7 mouse cellular contexts compared by ENCODE assay signal in the genomic region with DNA sequence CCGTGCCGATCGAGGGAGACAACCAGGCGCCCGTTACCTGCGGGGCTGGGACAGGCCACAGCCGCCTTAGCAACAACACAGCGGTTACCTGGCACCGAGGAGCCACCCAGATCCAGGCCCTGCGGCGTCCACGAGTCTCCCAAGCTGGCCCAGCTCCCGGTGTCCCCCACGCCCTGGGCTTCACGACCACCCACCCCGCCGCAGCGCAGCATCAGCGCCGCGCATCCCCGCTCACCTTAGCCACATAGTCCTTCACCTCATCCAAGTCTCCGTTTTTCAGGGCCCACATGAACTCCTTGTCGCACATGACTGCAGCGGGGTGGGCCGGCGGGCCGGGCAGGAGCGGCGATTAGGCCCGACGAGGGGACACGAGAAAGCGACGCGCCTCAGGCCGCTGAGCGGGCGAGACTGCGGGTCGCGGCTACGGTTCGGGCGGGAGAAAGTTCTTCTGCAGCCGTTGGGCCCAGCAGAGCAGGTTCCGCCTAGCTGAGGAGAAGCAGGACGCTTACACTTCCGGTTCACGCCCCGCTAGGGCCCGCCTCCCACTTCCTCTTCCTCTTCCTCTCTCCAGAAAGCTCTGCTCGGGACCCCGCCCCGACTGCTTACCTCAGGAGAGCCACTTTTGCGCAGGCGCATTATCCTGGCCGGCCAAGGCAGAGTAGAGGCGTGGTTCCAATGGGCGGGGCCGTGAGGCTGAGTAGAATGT. TPM values are rescaled to one million over a fixed set of nuclear protein-coding genes. Genes with fewer than 3 reads are reported as not detected.
DNase-seq lines count a peak whose midpoint lies in the region; ATAC-seq lines count a peak whose summit lies in the region.

Gene Mtpn (minus strand): TSS at position 585 of the 706 bp plus-strand sequence.

- DNase-seq in adrenal gland, postnatal 25 days: peak; percentile 99
- DNase-seq in heart, adult 11 months: peak; percentile 100
- DNase-seq in kidney, adult 18-20 months: peak; percentile 99
- peak; percentile 99 for DNase-seq in limb, embryonic 11.5 days (ENCODE audit: low spot score)
- DNase-seq in midbrain, embryonic 14.5 days: peak; percentile 99
- peak; percentile 97 for DNase-seq in spleen, adult 18-20 months

- H3K4me1 ChIP-seq in embryonic facial prominence, embryonic 12.5 days: peaks cover 10% of the 10 kb centered on the region; the same call in 1 of the 2 replicates
- H3K4me1 ChIP-seq in limb, embryonic 11.5 days (ENCODE audit: control insufficient read depth, insufficient read depth, low read length): no peaks in the 10 kb centered on the region
- H3K4me1 ChIP-seq in midbrain, embryonic 14.5 days (ENCODE audit: control insufficient read depth, insufficient read depth, low read length): peaks cover 13% of the 10 kb centered on the region

- no peaks in the 10 kb centered on the region for H3K27me3 ChIP-seq in embryonic facial prominence, embryonic 12.5 days
- H3K27me3 ChIP-seq in limb, embryonic 11.5 days (ENCODE audit: control insufficient read depth, insufficient read depth, low read length): no peaks in the 10 kb centered on the region
- H3K27me3 ChIP-seq in midbrain, embryonic 14.5 days (ENCODE audit: control insufficient read depth, insufficient read depth, low read length): no peaks in the 10 kb centered on the region

- no peaks in the 10 kb centered on the region for H3K9me3 ChIP-seq in embryonic facial prominence, embryonic 12.5 days
- no peaks in the 10 kb centered on the region for H3K9me3 ChIP-seq in limb, embryonic 11.5 days (ENCODE audit: control insufficient read depth, low read length)
- H3K9me3 ChIP-seq in midbrain, embryonic 14.5 days (ENCODE audit: control insufficient read depth, low read length): no peaks in the 10 kb centered on the region

- peak within 1 kb of the TSS; percentile 81 for H3K27ac ChIP-seq in embryonic facial prominence, embryonic 12.5 days
- H3K27ac ChIP-seq in limb, embryonic 11.5 days (replicated peaks; ENCODE audit: low read depth, low read length): no peak within 1 kb of the TSS
- peak within 1 kb of the TSS; percentile 71 for H3K27ac ChIP-seq in midbrain, embryonic 14.5 days (replicated peaks; ENCODE audit: low read depth, low read length)

- H3K36me3 ChIP-seq in embryonic facial prominence, embryonic 12.5 days: no peaks in the 10 kb centered on the region
- no peaks in the 10 kb centered on the region for H3K36me3 ChIP-seq in limb, embryonic 11.5 days (ENCODE audit: control insufficient read depth, insufficient read depth, low read length)
- no peaks in the 10 kb centered on the region for H3K36me3 ChIP-seq in midbrain, embryonic 14.5 days (ENCODE audit: control insufficient read depth, insufficient read depth, low read length)

- WGBS in embryonic facial prominence, embryonic 12.5 days: under 1% methylated on average over 60 of the region's 61 CpGs
- 0% methylated on average over 59 of the region's 61 CpGs for WGBS in limb, embryonic 11.5 days
- under 1% methylated on average over 61 of the region's 61 CpGs for WGBS in midbrain, embryonic 14.5 days

- peak within 1 kb of the TSS; percentile 96 for H3K9ac ChIP-seq in embryonic facial prominence, embryonic 12.5 days
- peak within 1 kb of the TSS; percentile 95 for H3K9ac ChIP-seq in limb, embryonic 11.5 days (ENCODE audit: low read length)
- peak within 1 kb of the TSS; percentile 95 for H3K9ac ChIP-seq in midbrain, embryonic 14.5 days (replicated peaks; ENCODE audit: low read length)

- peak within 1 kb of the TSS; percentile 51 for H3K4me2 ChIP-seq in embryonic facial prominence, embryonic 12.5 days (replicated peaks)
- H3K4me2 ChIP-seq in limb, embryonic 11.5 days (ENCODE audit: low read depth, severe bottlenecking): peak within 1 kb of the TSS; percentile 63
- peak within 1 kb of the TSS; percentile 85 for H3K4me2 ChIP-seq in midbrain, embryonic 14.5 days (ENCODE audit: low read length)

- ATAC-seq in embryonic facial prominence, embryonic 12.5 days (ENCODE audit: insufficient number of reproducible peaks, insufficient read depth, low FRiP score, low TSS enrichment): peak; percentile 99
- peak; percentile 100 for ATAC-seq in limb, embryonic 11.5 days (ENCODE audit: insufficient number of reproducible peaks, low FRiP score, low TSS enrichment, low read depth)
- ATAC-seq in midbrain, embryonic 14.5 days (ENCODE audit: low FRiP score, low TSS enrichment): peak; percentile 100

- H3K4me3 ChIP-seq in embryonic facial prominence, embryonic 12.5 days: peak within 1 kb of the TSS; percentile 99
- peak within 1 kb of the TSS; percentile 100 for H3K4me3 ChIP-seq in limb, embryonic 11.5 days (ENCODE audit: low read depth, low read length)
- peak within 1 kb of the TSS; percentile 99 for H3K4me3 ChIP-seq in midbrain, embryonic 14.5 days (replicated peaks; ENCODE audit: low read depth, low read length)

RNA-seq across cellular contexts. Expression of gene Mtpn, which starts in this region (rescaled TPM):
- 83.6 and 121 TPM in 2 replicates for total RNA-seq in adrenal gland, postnatal 25 days (2021)
- 160 and 165 TPM in 2 replicates for polyA plus RNA-seq in embryonic facial prominence, embryonic 12.5 days (2016; fragmentation: Nextera tagmentation; extraction: Ambion mirVana)
- 133 and 154 TPM in 2 replicates for polyA plus RNA-seq in limb, embryonic 11.5 days (2014; fragmentation: Nextera tagmentation; extraction: Ambion mirVana)
- 130 and 162 TPM in 2 replicates for polyA plus RNA-seq in midbrain, embryonic 14.5 days (2014; fragmentation: Nextera tagmentation; extraction: Ambion mirVana)
